Mouse (Mus musculus): ENCODE measurements around the gene Gm10720.
"Not testable (repeated sequence)": the region's sequence is repeated elsewhere in the genome, so short reads cannot be mapped to it uniquely, and the experiment has no call there.

GRCm38 (mm10) chr9:3000445-3000972, 14.9 kb upstream of the Gm10720 start, which contains the start of gene Gm10722:
- not testable (repeated sequence) for TF ChIP-seq POU5F1 (IDR thresholded peaks at IDR 0.05; ENCODE audit: borderline replicate concordance, low read length); CTCF (conservative IDR thresholded peaks at IDR 0.05; ENCODE audit: low read length)
